Mouse (Mus musculus): ENCODE results near the gene Lrp4.

Gene Lrp4

GRCm38 (mm10) chr2:91457259-91457655, at the start of gene Lrp4:
Gene Lrp4 (plus strand): TSS chr2:91457511.
- no peak for DNase-seq (ENCODE audit: extremely low spot score, low read depth, low spot score)

- no peak for DNase-seq (ENCODE audit: extremely low spot score, low read depth, low spot score)
Measured at GRCm38 (mm10) chr2:91408031-91408430, 49.3 kb upstream of the Lrp4 start.

- no peak for DNase-seq (ENCODE audit: extremely low spot score, low read depth, low spot score)
Measured at GRCm38 (mm10) chr2:91411473-91411872, 45.8 kb upstream of the Lrp4 start.

- DNase-seq (ENCODE audit: extremely low spot score, low read depth, low spot score), result no peak
Measured at GRCm38 (mm10) chr2:91412361-91412760, 45.0 kb upstream of the Lrp4 start.

- DNase-seq (ENCODE audit: extremely low spot score, low read depth, low spot score), result no peak
Measured at GRCm38 (mm10) chr2:91413811-91414210, 43.5 kb upstream of the Lrp4 start.

- no peak for DNase-seq (ENCODE audit: extremely low spot score, low read depth, low spot score)
Measured at GRCm38 (mm10) chr2:91421641-91422040, 35.7 kb upstream of the Lrp4 start.

- DNase-seq (ENCODE audit: extremely low spot score, low read depth, low spot score), result no peak
Measured at GRCm38 (mm10) chr2:91424061-91424720, 33.1 kb upstream of the Lrp4 start.

GRCm38 (mm10) chr2:91426321-91426720, 31.0 kb upstream of the Lrp4 start:
- DNase-seq (ENCODE audit: extremely low spot score, low read depth, low spot score), result no peak

- DNase-seq (ENCODE audit: extremely low spot score, low read depth, low spot score), result no peak
Measured at GRCm38 (mm10) chr2:91429146-91429545, 28.2 kb upstream of the Lrp4 start.

- DNase-seq (ENCODE audit: extremely low spot score, low read depth, low spot score), result no peak
Measured at GRCm38 (mm10) chr2:91429915-91430599, 27.3 kb upstream of the Lrp4 start.

- DNase-seq (ENCODE audit: extremely low spot score, low read depth, low spot score), result no peak
Measured at GRCm38 (mm10) chr2:91430600-91430919, 26.8 kb upstream of the Lrp4 start.

GRCm38 (mm10) chr2:91436713-91437112, 20.6 kb upstream of the Lrp4 start:
- DNase-seq (ENCODE audit: extremely low spot score, low read depth, low spot score), result no peak

- no peak for DNase-seq (ENCODE audit: extremely low spot score, low read depth, low spot score)
Measured at GRCm38 (mm10) chr2:91437116-91437815, 20.0 kb upstream of the Lrp4 start.

GRCm38 (mm10) chr2:91439271-91439670, 18.0 kb upstream of the Lrp4 start:
- DNase-seq (ENCODE audit: extremely low spot score, low read depth, low spot score), result no peak

- DNase-seq (ENCODE audit: extremely low spot score, low read depth, low spot score), result no peak
Measured at GRCm38 (mm10) chr2:91439876-91440275, 17.4 kb upstream of the Lrp4 start.

GRCm38 (mm10) chr2:91440686-91441085, 16.6 kb upstream of the Lrp4 start:
- DNase-seq (ENCODE audit: extremely low spot score, low read depth, low spot score), result no peak

GRCm38 (mm10) chr2:91441715-91442114, 15.6 kb upstream of the Lrp4 start:
- no peak for DNase-seq (ENCODE audit: extremely low spot score, low read depth, low spot score)

GRCm38 (mm10) chr2:91442241-91442640, 15.1 kb upstream of the Lrp4 start:
- no peak for DNase-seq (ENCODE audit: extremely low spot score, low read depth, low spot score)

- peak; percentile 95 for DNase-seq (ENCODE audit: extremely low spot score, low read depth, low spot score)
Measured at GRCm38 (mm10) chr2:91444286-91444892, 12.9 kb upstream of the Lrp4 start, which contains the start of gene 1110051M20Rik. Gene 1110051M20Rik (minus strand): TSS chr2:91444704.

- DNase-seq (ENCODE audit: extremely low spot score, low read depth, low spot score), result no peak
Measured at GRCm38 (mm10) chr2:91449662-91450061, 7.6 kb upstream of the Lrp4 start.

- no peak for DNase-seq (ENCODE audit: extremely low spot score, low read depth, low spot score)
Measured at GRCm38 (mm10) chr2:91450316-91450715, 7.0 kb upstream of the Lrp4 start.

- no peak for DNase-seq (ENCODE audit: extremely low spot score, low read depth, low spot score)
Measured at GRCm38 (mm10) chr2:91452658-91453057, 4.7 kb upstream of the Lrp4 start.
